Mouse (Mus musculus) kidney, adult 2 months (tissue): ENCODE data around the gene Olfr628. TPM values are rescaled to one million over a fixed set of nuclear protein-coding genes. Genes with fewer than 3 reads are reported as not detected.
"Not testable (repeated sequence)": the region's sequence is repeated elsewhere in the genome, so short reads cannot be mapped to it uniquely, and the experiment has no call there.

Experiments
- DNase-seq: peaks from one replicate; pipeline ENCODE4 v3.0.0; 2021
- H3K27ac ChIP-seq: fragments of 200-500 bp; 2 replicates; pipeline ENCODE4 v1.5.1; 2012; ENCODE audit warnings: low read depth, low read length, control low read depth, inconsistent platforms; ENCODE audit not compliant: insufficient read depth
- H3K27me3 ChIP-seq: fragments of 200-500 bp; replicated peaks from 2 replicates; pipeline ENCODE4 v1.6.1; 2012; ENCODE audit warnings: mild to moderate bottlenecking, moderate library complexity, low read length, inconsistent platforms; ENCODE audit not compliant: control insufficient read depth, insufficient read depth
- H3K36me3 ChIP-seq: fragments of 200-500 bp; 2 replicates; pipeline ENCODE4 v1.6.1; 2012; ENCODE audit warnings: mild to moderate bottlenecking, moderate library complexity, low read length, inconsistent platforms; ENCODE audit not compliant: control insufficient read depth, insufficient read depth
- H3K4me1 ChIP-seq: fragments of 200-500 bp; 2 replicates; pipeline ENCODE4 v1.6.1; 2011; ENCODE audit warnings: low read length; ENCODE audit not compliant: control insufficient read depth, insufficient read depth
- H3K4me3 ChIP-seq: fragments of 200-500 bp; 2 replicates; pipeline ENCODE4 v1.5.1; 2011; ENCODE audit warnings: mild to moderate bottlenecking, low read depth, low read length, control low read depth; ENCODE audit not compliant: insufficient read depth
- CTCF ChIP-seq: fragments of 200-500 bp; conservative IDR thresholded peaks from 2 replicates; pipeline ENCODE4 v1.5.1; 2011; ENCODE audit warnings: low read depth, mild to moderate bottlenecking, control low read depth, low read length, moderate library complexity, mixed read lengths; ENCODE audit not compliant: insufficient read depth, insufficient read length
- POLR2A ChIP-seq: fragments of 200-500 bp; IDR thresholded peaks from one replicate; pipeline ENCODE4 v1.6.1; 2011; ENCODE audit warnings: low read depth, low read length, control low read depth
- WGBS: fragments of 180-500 bp; shearing (Covaris S2); methylation state at CpG from one replicate; pipeline ENCODE4 v1.1.7; 2018; 5-methylcytosine and 5-hydroxymethylcytosine counted together
- polyA plus RNA-seq: library from polyadenylated mRNA; depleted of rRNA; stranded (reverse); fragments of >200 nt; gene quantifications from 2 replicates; pipeline ENCODE4 v1.2.3, GENCODE M21; 2012; rRNA removed

Gene Olfr628
- polyA plus RNA-seq, 1 experiment = not detected

DNA sequence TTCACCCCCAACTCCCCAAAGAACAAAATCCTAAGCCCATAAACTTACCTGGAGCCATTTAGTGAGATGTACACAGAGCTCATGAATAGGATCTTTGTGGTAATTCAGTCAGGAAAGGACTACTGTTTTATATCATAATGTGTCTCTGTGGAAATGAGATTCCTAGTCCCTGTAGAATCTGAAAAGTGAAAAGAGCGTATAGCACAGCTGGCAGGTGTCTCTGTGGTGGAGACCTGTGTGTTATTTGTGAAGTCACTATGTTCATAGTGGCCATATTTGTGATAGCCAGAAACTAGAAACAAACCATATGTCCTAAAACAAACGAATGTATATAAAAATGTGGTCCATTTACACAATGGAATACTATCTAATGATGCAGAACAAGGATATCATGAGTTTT is 41.3 kb downstream of the Olfr628 start, which contains the start of gene Olfr69:
Gene Olfr69 (minus strand): TSS at position 101 of the 400 bp plus-strand sequence.
- WGBS = 69% methylated on average over 2 of the region's 2 CpGs
- Histone ChIP-seq H3K36me3 (no peaks in the 10 kb centered on the region), H3K4me3 (no peak within 1 kb of the TSS), H3K27me3 (no peaks in the 10 kb centered on the region), H3K27ac (no peak within 1 kb of the TSS), H3K4me1 (no peaks in the 10 kb centered on the region)
- DNase-seq = no peak
- TF ChIP-seq POLR2A = no peak
- no peak for TF ChIP-seq CTCF

DNA sequence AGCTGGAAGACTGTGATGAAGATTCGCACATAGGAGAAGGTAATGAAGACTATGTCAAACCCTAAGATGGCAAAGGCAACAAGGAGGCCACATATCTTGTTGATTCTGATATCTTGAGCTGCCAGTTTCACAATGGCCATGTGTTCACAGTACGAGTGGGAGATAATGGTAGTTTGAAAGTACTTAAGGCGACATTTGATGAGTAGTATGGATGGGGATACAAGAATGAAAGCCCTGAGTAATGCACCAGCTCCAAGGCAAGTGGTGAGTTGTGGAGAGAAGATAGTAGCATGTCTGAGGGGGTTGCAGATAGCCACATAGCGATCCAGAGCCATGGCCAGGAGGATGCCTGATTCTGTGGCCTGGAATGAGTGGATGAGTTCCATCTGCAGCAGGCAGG is 47.5 kb downstream of the Olfr628 start:
- H3K4me3 ChIP-seq, H3K36me3 ChIP-seq, H3K27ac ChIP-seq, H3K4me1 ChIP-seq, H3K27me3 ChIP-seq, DNase-seq: not testable (repeated sequence)
- WGBS = 82% methylated on average over 4 of the region's 4 CpGs

- 81% methylated on average over 3 of the region's 3 CpGs for WGBS
- no peaks in the 10 kb centered on the region for H3K36me3 ChIP-seq
- H3K4me1 ChIP-seq = no peaks in the 10 kb centered on the region
- no peak within 1 kb of the TSS for H3K27ac ChIP-seq
- no peak for DNase-seq
- no peak for TF ChIP-seq POLR2A
- no peak for TF ChIP-seq CTCF
- no peak within 1 kb of the TSS for H3K4me3 ChIP-seq
- H3K27me3 ChIP-seq = no peaks in the 10 kb centered on the region
Measured at GRCm38 (mm10) chr7:103779598-103779997, 49.4 kb downstream of the Olfr628 start, which contains the start of gene Olfr68. TSS of gene Olfr68 (minus strand) at chr7:103779698.

Other genes with a start within 250 kb of the Olfr628 start
- not detected in 2 replicates for gene Olfr609, start 232.3 kb upstream of the Olfr628 start, polyA plus RNA-seq
- not detected in 2 replicates for gene Olfr610, start 218.3 kb upstream of the Olfr628 start, polyA plus RNA-seq
- gene Olfr611, start 209.5 kb upstream of the Olfr628 start, polyA plus RNA-seq = not detected in 2 replicates
- not detected in 2 replicates for gene Olfr612, start 187.7 kb upstream of the Olfr628 start, polyA plus RNA-seq
- not detected in 2 replicates for gene Olfr613, start 182.3 kb upstream of the Olfr628 start, polyA plus RNA-seq
- not detected in 2 replicates for gene Olfr615, start 174.3 kb upstream of the Olfr628 start, polyA plus RNA-seq
- gene Olfr616, start 161.2 kb upstream of the Olfr628 start, polyA plus RNA-seq = not detected in 2 replicates
- not detected in 2 replicates for gene Olfr617, start 157.3 kb upstream of the Olfr628 start, polyA plus RNA-seq
- gene Olfr618, start 140.3 kb upstream of the Olfr628 start, polyA plus RNA-seq = not detected in 2 replicates
- not detected in 2 replicates for gene Olfr619, start 129.8 kb upstream of the Olfr628 start, polyA plus RNA-seq
- not detected in 2 replicates for gene Olfr620, start 117.8 kb upstream of the Olfr628 start, polyA plus RNA-seq
- gene Olfr622, start 87.7 kb upstream of the Olfr628 start, polyA plus RNA-seq = not detected in 2 replicates
- gene Olfr623, start 66.7 kb upstream of the Olfr628 start, polyA plus RNA-seq = not detected in 2 replicates
- not detected in 2 replicates for gene Olfr624, start 59.2 kb upstream of the Olfr628 start, polyA plus RNA-seq
- not detected in 2 replicates for gene Olfr625-ps1, start 47.7 kb upstream of the Olfr628 start, polyA plus RNA-seq
- not detected in 2 replicates for gene Olfr243, start 15.7 kb upstream of the Olfr628 start, polyA plus RNA-seq
- gene Olfr629, start 14.6 kb downstream of the Olfr628 start, polyA plus RNA-seq = not detected in 2 replicates
- gene Olfr630, start 27.0 kb downstream of the Olfr628 start, polyA plus RNA-seq = not detected in 2 replicates
- not detected in 2 replicates for gene Olfr69, start 41.2 kb downstream of the Olfr628 start, polyA plus RNA-seq
- gene Olfr68, start 49.3 kb downstream of the Olfr628 start, polyA plus RNA-seq = not detected in 2 replicates
- gene Olfr67, start 61.4 kb downstream of the Olfr628 start, polyA plus RNA-seq = not detected in 2 replicates
- 323 and 441 TPM in 2 replicates for gene Hbb-bt, start 83.6 kb downstream of the Olfr628 start, polyA plus RNA-seq
- gene Hbb-bs, start 97.7 kb downstream of the Olfr628 start, polyA plus RNA-seq = 3,704 and 5,002 TPM in 2 replicates
- gene Hbb-bh2, start 110.1 kb downstream of the Olfr628 start, polyA plus RNA-seq = not detected in 2 replicates
- not detected in 2 replicates for gene Hbb-bh1, start 112.8 kb downstream of the Olfr628 start, polyA plus RNA-seq
- not detected in 2 replicates for gene Hbb-y, start 122.8 kb downstream of the Olfr628 start, polyA plus RNA-seq
- gene Olfr66, start 155.9 kb downstream of the Olfr628 start, polyA plus RNA-seq = not detected in 2 replicates
- not detected in 2 replicates for gene Olfr64, start 164.1 kb downstream of the Olfr628 start, polyA plus RNA-seq
- not detected in 2 replicates for gene Olfr65, start 173.1 kb downstream of the Olfr628 start, polyA plus RNA-seq
- not detected in 2 replicates for gene Olfr631, start 198.5 kb downstream of the Olfr628 start, polyA plus RNA-seq
- not detected in 2 replicates for gene Olfr632, start 204.0 kb downstream of the Olfr628 start, polyA plus RNA-seq
- not detected in 2 replicates for gene Olfr633, start 214.1 kb downstream of the Olfr628 start, polyA plus RNA-seq
- gene Olfr635, start 240.8 kb downstream of the Olfr628 start, polyA plus RNA-seq = not detected in 2 replicates